8 mouse cellular contexts compared by ENCODE assay signal in genomic region chr11:60208712-60209111, GRCm38 (mm10). TPM values are rescaled to one million over a fixed set of nuclear protein-coding genes. Genes with fewer than 3 reads are reported as not detected.
DNase-seq lines count a peak whose midpoint lies in the region; ATAC-seq and TF ChIP-seq lines count a peak whose summit lies in the region.

No protein-coding gene starts in this region.

- peak overlapping the region; percentile 80 for H3K4me2 ChIP-seq in intestine, postnatal 0 days (replicated peaks; ENCODE audit: low read depth)
- H3K4me2 ChIP-seq in neural tube, embryonic 13.5 days: peak overlapping the region; percentile 64

- WGBS in lung, adult 2 months: 30% methylated on average over 4 of the region's 4 CpGs
- 58% methylated on average over 4 of the region's 4 CpGs for WGBS in forebrain, embryonic 10.5 days
- WGBS in intestine, postnatal 0 days: 15% methylated on average over 4 of the region's 4 CpGs
- 59% methylated on average over 4 of the region's 4 CpGs for WGBS in neural tube, embryonic 13.5 days

- peak overlapping the region; percentile 45 for H3K9ac ChIP-seq in intestine, postnatal 0 days (ENCODE audit: low read depth, low read length)
- peak overlapping the region; percentile 63 for H3K9ac ChIP-seq in neural tube, embryonic 13.5 days

- no peaks in the 10 kb centered on the region for H3K9me3 ChIP-seq in forebrain, embryonic 10.5 days
- no peaks in the 10 kb centered on the region for H3K9me3 ChIP-seq in intestine, postnatal 0 days (ENCODE audit: control insufficient read depth)
- no peaks in the 10 kb centered on the region for H3K9me3 ChIP-seq in neural tube, embryonic 13.5 days

- DNase-seq in lung, adult 2 months: no peak
- DNase-seq in lung, adult 18-20 months: no peak
- DNase-seq in forebrain, embryonic 10.5 days (ENCODE audit: extremely low spot score, low spot score): no peak
- no peak for DNase-seq in gastrocnemius, adult 8-10 months (ENCODE audit: low spot score in 2 of 2)
- no peak for DNase-seq in left cerebral cortex, postnatal 4 days
- DNase-seq in adrenal gland, postnatal 25 days: no peak

- intact Hi-C loops in left cerebral cortex, postnatal 4 days (cut with DNase I): loop anchor here (10.0 kb wide), 1 partner anchor 206 kb away; the partner anchor contains the start of genes Atpaf2 and Gid4

- H3K4me3 ChIP-seq in lung, adult 2 months (replicated peaks; ENCODE audit: extremely low read depth, low read depth, low read length): peak overlapping the region; percentile 27
- peak overlapping the region; percentile 58 for H3K4me3 ChIP-seq in forebrain, embryonic 10.5 days
- H3K4me3 ChIP-seq in intestine, postnatal 0 days (ENCODE audit: low read depth, low read length): peak overlapping the region; percentile 45
- H3K4me3 ChIP-seq in neural tube, embryonic 13.5 days: peak overlapping the region; percentile 45

- H3K27ac ChIP-seq in forebrain, embryonic 10.5 days: peak overlapping the region; percentile 89
- peak overlapping the region; percentile 73 for H3K27ac ChIP-seq in intestine, postnatal 0 days (ENCODE audit: low read depth, low read length)
- peak overlapping the region; percentile 92 for H3K27ac ChIP-seq in neural tube, embryonic 13.5 days (replicated peaks)

- no peak for TF ChIP-seq CTCF in lung, adult 2 months (IDR thresholded peaks at IDR 0.05; ENCODE audit: insufficient read depth, low read length)
- TF ChIP-seq CTCF in intestine, postnatal 0 days (IDR thresholded peaks at IDR 0.05; ENCODE audit: low read depth): no peak

- H3K36me3 ChIP-seq in forebrain, embryonic 10.5 days (replicated peaks): peaks cover 46% of the 10 kb centered on the region
- peaks cover 34% of the 10 kb centered on the region for H3K36me3 ChIP-seq in intestine, postnatal 0 days (ENCODE audit: control insufficient read depth, insufficient read depth)
- peaks cover 32% of the 10 kb centered on the region for H3K36me3 ChIP-seq in neural tube, embryonic 13.5 days

- no peaks in the 10 kb centered on the region for H3K27me3 ChIP-seq in forebrain, embryonic 10.5 days (ENCODE audit: poor library complexity, severe bottlenecking)
- no peaks in the 10 kb centered on the region for H3K27me3 ChIP-seq in intestine, postnatal 0 days (replicated peaks; ENCODE audit: control insufficient read depth, insufficient read depth, low read length)
- no peaks in the 10 kb centered on the region for H3K27me3 ChIP-seq in neural tube, embryonic 13.5 days

- H3K4me1 ChIP-seq in lung, adult 2 months (ENCODE audit: control insufficient read depth, insufficient read depth, low read length): peaks cover 21% of the 10 kb centered on the region; the same call in 1 of the 2 replicates
- H3K4me1 ChIP-seq in forebrain, embryonic 10.5 days: peaks cover 77% of the 10 kb centered on the region
- peaks cover 12% of the 10 kb centered on the region for H3K4me1 ChIP-seq in intestine, postnatal 0 days (replicated peaks; ENCODE audit: control insufficient read depth, insufficient read depth, low read length)
- H3K4me1 ChIP-seq in neural tube, embryonic 13.5 days (replicated peaks): peaks cover 83% of the 10 kb centered on the region

- no peak for ATAC-seq in intestine, postnatal 0 days
- no peak for ATAC-seq in neural tube, embryonic 13.5 days (ENCODE audit: low read depth)

- no peak for TF ChIP-seq POLR2A in lung, adult 2 months (IDR thresholded peaks at IDR 0.05; ENCODE audit: borderline replicate concordance, extremely low read depth, low read depth, low read length)

RNA-seq across cellular contexts. Expression of gene Srebf1, which starts 13.7 kb away (rescaled TPM):
- 206 and 236 TPM in 2 replicates for polyA plus RNA-seq in lung, adult 2 months (2012; rRNA removed)
- 59.3 and 66.1 TPM in 2 replicates for polyA plus RNA-seq in forebrain, embryonic 10.5 days (2016; fragmentation: Nextera tagmentation; extraction: Ambion mirVana)
- 86.9 and 88.1 TPM in 2 replicates for polyA plus RNA-seq in intestine, postnatal 0 days (2015; fragmentation: Nextera tagmentation; extraction: Ambion mirVana)
- 30.6 and 38.5 TPM in 2 replicates for polyA plus RNA-seq in neural tube, embryonic 13.5 days (2015; fragmentation: Nextera tagmentation; extraction: Ambion mirVana)
- total RNA-seq in gastrocnemius, adult 8-10 months (2022): 10 to 100 TPM; 35.4 to 57.5 (median 43.5) TPM
- total RNA-seq in left cerebral cortex, postnatal 4 days (2021): 10 to 100 TPM; 60.3 to 67.5 TPM
- 125 and 160 TPM in 2 replicates for total RNA-seq in adrenal gland, postnatal 25 days (2021)
